Mouse (Mus musculus) stomach, postnatal 0 days (tissue): Measurements from ENCODE around the gene Ambra1.

Source experiments
- CTCF ChIP-seq: IDR thresholded peaks from 2 replicates; pipeline ENCODE4 v1.5.1; 2016; ENCODE audit warnings: antibody characterized with exemption, low read depth, mild to moderate bottlenecking, moderate library complexity
- EP300 ChIP-seq: optimal IDR thresholded peaks from 2 replicates; pipeline ENCODE3; 2016; ENCODE audit warnings: antibody characterized with exemption

DNA sequence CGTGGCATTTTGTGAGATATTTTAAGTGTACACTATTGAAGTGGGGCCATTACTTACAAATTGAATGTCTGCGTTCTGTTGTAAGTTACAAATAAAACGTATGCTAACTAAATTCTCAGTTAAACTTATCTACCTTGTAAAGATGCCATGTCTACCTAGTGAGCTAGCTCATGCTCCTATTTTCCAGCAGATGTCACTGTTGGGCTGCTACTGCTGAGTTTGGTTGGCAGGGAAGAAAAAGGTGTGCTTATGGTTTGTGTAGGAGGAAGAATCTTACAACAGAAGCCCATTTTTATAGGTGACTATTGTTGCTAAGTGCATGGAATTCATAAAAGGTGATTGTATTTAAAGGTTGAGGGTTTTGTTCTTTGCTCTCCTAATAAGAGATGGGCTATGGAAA lies 49.2 kb downstream of the Ambra1 start:
- TF ChIP-seq CTCF (peak; percentile 92), EP300 (no peak)
